Mouse (Mus musculus) splenic B cell, adult 2 months (primary cell): ENCODE results near the gene Slc35g1.
"Not testable (repeated sequence)": the region's sequence is repeated elsewhere in the genome, so short reads cannot be mapped to it uniquely, and the experiment has no call there.

Experiments
- DNase-seq: peaks from one replicate; pipeline ENCODE4 v3.0.0-alpha.2; 2011; ENCODE audit warnings: low read depth, low spot score
- H3K27me3 ChIP-seq: 2 replicates; pipeline ENCODE4 v1.6.1; 2012; ENCODE audit warnings: mild to moderate bottlenecking, low read length, moderate library complexity, mixed read lengths; ENCODE audit not compliant: control insufficient read depth, poor library complexity, insufficient read depth, severe bottlenecking
- H3K36me3 ChIP-seq: 2 replicates; pipeline ENCODE4 v1.6.1; 2012; ENCODE audit warnings: mild to moderate bottlenecking, low read length, moderate library complexity, mixed read lengths; ENCODE audit not compliant: control insufficient read depth, poor library complexity, insufficient read depth, severe bottlenecking

Gene Slc35g1

DNA sequence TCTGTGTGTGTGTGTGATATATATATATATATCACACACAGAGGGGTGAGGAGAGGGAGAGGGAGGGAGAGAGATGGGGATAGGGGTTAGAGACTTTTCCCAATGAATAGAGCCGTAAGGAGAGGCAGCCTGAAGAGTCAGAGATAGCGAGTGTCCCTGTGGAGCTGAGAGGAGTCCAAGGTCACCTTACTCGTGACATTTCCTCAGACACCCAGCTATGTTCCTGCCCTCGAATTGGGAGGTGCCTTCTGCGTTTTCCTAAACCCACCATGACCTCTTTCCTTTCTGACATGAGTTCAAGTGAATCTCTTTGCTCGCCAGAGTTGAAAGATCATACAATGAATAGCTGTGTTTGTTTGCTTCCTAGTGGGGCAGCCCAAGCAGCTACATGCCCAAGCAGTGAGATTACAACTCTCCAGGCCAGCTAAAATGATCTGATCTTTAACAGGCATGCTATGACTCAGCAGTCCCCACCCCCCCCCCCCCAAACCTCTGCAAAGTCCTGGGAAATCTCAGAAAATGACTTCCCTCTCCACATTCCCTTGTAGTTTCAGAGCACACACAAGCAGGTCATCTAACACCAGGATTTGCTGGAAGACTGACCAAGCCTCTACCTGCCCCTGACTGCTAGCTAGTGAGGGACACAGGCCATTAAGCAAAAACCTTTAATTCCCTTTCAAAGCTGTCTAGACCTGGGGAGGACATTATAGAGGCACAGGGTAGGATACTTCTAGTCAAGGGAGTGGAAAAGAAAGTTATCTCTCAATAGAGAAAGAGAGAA lies 31.7 kb upstream of the Slc35g1 start:
- Histone ChIP-seq H3K36me3 (no peaks in the 10 kb centered on the region), H3K27me3 (no peaks in the 10 kb centered on the region)
- no peak for DNase-seq

GRCm38 (mm10) chr19:38364939-38365614 lies 30.7 kb upstream of the Slc35g1 start:
- H3K27me3 ChIP-seq, result no peaks in the 10 kb centered on the region
- DNase-seq, result no peak
- no peaks in the 10 kb centered on the region for H3K36me3 ChIP-seq

GRCm38 (mm10) chr19:38372460-38373102 lies 23.2 kb upstream of the Slc35g1 start:
- DNase-seq, result no peak
- Histone ChIP-seq H3K36me3 (no peaks in the 10 kb centered on the region), H3K27me3 (no peaks in the 10 kb centered on the region)

- no peaks in the 10 kb centered on the region for H3K27me3 ChIP-seq
- no peak for DNase-seq
- H3K36me3 ChIP-seq, result no peaks in the 10 kb centered on the region
Observed at GRCm38 (mm10) chr19:38373371-38373770, 22.4 kb upstream of the Slc35g1 start.

DNA sequence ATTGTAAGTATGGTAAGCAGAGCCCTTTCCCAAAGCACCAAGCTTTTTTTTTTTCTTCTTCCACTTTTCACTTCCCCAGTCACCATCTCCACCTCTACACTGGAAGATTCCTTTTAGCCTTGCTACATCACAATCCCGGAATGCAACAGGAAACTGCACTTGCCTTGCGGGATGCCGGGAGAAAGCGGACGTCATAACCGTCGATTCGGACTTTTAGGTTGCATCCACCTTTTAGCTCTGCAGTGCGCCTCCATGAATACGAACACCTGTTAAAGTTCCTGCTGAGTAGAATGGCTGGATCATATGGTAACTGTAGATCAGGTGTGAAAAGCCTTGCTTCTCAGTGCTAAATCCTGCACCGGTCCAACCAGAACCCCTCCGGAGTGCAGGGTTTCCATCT lies 12.0 kb upstream of the Slc35g1 start:
- Histone ChIP-seq H3K27me3 (no peaks in the 10 kb centered on the region), H3K36me3 (no peaks in the 10 kb centered on the region)
- DNase-seq, result no peak

DNA sequence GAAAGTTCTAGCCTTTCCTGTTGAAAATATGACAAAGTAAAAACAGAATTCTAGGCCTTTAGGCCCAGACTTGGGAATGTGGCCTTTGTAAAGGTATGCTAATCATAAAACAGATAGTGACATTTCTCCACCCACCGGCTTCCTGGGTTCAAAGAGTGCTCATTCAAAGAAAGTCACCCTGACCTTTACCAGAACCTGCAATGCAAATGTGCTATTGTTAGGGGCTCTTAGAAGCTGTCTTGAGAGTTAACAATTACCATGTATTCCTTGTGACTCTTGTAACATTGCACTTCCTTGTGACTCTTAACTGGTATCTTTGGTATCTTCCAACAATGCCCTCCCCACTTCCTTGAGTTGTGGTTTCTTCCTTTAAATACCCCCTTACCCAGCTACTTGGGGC lies 8.8 kb upstream of the Slc35g1 start:
- not testable (repeated sequence) for H3K36me3 ChIP-seq, DNase-seq, H3K27me3 ChIP-seq

- no peak for DNase-seq
- no peaks in the 10 kb centered on the region for H3K36me3 ChIP-seq
Observed at GRCm38 (mm10) chr19:38387835-38388234, 7.9 kb upstream of the Slc35g1 start.

DNA sequence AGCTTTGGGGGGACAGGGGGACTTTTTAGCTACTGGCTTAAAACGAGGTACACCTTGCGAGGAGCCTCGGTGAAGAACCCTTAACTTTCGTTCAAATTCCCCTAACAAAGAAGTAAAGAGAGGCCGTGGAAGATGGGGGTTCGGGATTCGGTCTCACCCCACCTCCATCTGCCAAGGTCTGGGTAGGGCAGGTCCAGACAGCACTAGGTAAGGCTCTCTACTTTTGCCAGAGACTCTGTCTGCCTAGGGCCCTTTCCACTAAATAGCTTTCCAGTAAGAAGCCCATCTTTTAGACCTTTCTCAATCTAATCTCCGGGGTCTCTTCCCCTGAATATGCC lies 822 bp downstream of the Slc35g1 start:
- Histone ChIP-seq H3K27me3 (no peaks in the 10 kb centered on the region; the same call in 1 of the 2 replicates), H3K36me3 (no peaks in the 10 kb centered on the region)
- no peak for DNase-seq

More at GRCm38 (mm10) chr19:38387835-38388234, 7.9 kb upstream of the Slc35g1 start:
- H3K27me3 ChIP-seq, result no peaks in the 10 kb centered on the region

GRCm38 (mm10) chr19:38397004-38397403 lies 1.2 kb downstream of the Slc35g1 start:
- DNase-seq, result no peak
- Histone ChIP-seq H3K36me3 (no peaks in the 10 kb centered on the region), H3K27me3 (no peaks in the 10 kb centered on the region; the same call in 1 of the 2 replicates)

DNA sequence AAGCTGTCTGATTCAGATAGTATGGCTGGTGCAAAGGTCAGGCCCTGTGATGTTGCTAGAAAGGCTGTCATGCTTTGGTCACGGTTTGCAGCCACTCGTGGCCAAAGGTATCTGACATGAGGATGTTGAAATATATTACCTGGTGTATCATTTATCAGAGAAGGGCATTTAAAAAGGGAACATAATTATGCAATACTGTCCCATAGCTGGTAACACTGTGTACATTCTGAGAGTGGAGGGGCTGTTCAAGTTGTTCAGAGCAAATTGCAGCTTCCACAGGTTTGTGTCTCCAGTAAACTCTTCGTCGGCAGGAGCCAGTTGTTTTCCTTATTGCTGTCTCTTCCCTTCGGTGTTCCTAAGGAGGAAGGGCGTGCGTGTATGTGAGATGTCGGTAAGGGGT lies 3.2 kb downstream of the Slc35g1 start:
- no peaks in the 10 kb centered on the region for H3K36me3 ChIP-seq
- DNase-seq, result no peak

DNA sequence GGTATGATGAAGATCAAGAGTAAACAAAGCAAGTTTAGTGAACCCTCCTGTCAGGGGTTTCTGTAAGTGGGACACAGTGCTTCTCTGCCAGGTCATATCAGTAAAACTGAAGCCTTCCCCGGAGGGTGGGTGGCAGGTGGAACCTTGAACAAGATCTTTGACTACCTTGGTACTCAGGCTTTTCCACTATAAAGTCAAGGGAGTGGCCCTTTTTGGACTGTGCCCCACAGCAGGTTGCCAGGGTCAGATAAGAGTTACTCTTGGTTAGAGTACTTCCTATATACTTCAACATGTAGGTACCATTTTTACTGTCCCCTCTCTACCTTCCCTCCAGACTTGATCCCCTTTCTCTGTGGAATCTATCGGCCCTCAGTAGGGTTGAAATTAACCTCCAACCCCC lies 5.1 kb downstream of the Slc35g1 start:
- H3K36me3 ChIP-seq, result no peaks in the 10 kb centered on the region
- DNase-seq, result no peak

More for the DNA sequence above, 3.2 kb downstream of the Slc35g1 start:
- no peaks in the 10 kb centered on the region; the same call in 1 of the 2 replicates for H3K27me3 ChIP-seq

DNA sequence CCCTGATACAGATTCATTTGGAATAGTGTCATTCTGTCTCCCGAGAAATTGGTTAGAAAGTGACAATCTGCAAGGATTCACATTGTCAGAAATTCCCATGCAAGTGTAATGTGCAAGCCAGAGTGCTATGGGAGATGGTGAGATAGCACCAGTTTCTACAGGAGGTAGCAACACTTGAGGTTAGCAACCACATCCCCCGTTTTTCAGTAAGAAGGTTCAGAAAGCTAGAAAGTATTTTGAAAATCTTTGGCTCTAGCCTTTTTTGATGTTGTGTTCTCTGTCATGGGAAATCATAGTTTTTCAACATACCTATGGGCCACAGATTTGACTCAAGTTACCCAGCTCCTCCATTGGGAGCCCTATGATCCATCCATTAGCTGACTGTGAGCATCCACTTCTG lies 5.6 kb downstream of the Slc35g1 start:
- no peak for DNase-seq
- Histone ChIP-seq H3K27me3 (no peaks in the 10 kb centered on the region), H3K36me3 (no peaks in the 10 kb centered on the region)

More for the DNA sequence above, 5.1 kb downstream of the Slc35g1 start:
- no peaks in the 10 kb centered on the region; the same call in 1 of the 2 replicates for H3K27me3 ChIP-seq

DNA sequence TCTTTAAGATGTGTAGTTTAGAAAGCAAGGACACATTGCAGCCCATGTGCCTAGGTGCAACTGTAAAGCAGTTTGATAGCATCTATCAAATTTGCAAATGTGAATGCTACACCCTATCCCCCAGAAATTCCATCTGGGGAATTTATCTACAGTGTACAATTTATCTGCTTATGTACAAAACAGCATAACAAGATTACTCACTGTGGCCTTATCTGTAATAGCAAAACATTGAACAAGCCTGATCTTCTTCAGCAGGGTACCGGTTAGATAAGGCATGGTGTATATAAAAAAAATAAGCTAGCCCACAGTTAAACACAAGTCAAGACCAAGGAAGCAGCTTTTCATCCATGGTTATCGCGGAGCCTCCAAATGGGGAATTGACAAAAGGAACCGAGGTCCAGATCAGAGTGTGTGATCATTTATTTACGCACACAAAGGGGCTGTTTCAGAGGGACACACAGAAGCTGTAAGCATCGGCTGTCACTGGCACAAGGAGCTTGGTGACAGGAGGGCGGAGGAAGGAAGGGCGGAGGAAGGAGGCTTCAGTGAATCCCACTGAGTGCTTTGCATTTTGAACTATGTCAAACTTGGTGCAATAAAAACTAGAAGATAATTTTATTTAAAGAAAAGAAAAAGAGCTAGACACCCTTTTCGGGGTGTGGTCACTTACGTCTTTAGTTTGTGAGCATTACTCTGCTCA lies 14.7 kb downstream of the Slc35g1 start:
- Histone ChIP-seq H3K36me3 (no peaks in the 10 kb centered on the region), H3K27me3 (no peaks in the 10 kb centered on the region)
- no peak for DNase-seq

DNA sequence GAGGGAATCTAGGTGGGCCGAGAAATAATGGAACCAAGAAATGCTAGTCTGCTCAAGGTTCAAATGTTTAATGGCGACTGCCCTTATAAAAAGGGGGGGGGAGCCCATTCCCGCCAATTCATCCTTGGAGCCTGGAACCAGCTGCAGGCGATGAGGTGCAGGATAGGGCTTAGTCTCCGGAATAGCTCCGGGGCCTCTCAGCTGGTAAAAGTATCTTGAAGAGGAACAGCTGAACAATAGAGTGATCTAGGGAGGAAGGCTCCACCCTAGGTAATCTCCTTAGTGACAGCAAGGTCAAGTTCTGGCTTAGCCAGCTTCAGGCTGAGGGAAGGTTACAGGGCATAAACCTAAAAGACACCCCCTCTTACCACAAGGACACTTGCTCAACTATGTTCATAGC lies 18.1 kb downstream of the Slc35g1 start:
- DNase-seq, result no peak
- no peaks in the 10 kb centered on the region for H3K36me3 ChIP-seq
- H3K27me3 ChIP-seq, result no peaks in the 10 kb centered on the region
